Mouse (Mus musculus): Measurements from ENCODE around the gene Agr3. TPM values are rescaled to one million over a fixed set of nuclear protein-coding genes. Genes with fewer than 3 reads are reported as not detected.

Agr3 gene
- not detected in 2 replicates for polyA plus RNA-seq (2012; rRNA removed)

GRCm38 (mm10) chr12:35925402-35925801 is at the start of gene Agr3:
TSS of gene Agr3 (plus strand) at chr12:35925620.

GRCm38 (mm10) chr12:35992711-35993110 is 67.3 kb downstream of the Agr3 start, which contains the start of gene Agr2:
TSS of gene Agr2 (plus strand) at chr12:35992907.

Other genes starting within 250 kb of the Agr3 start
- gene Agr2, start 67.3 kb downstream of the Agr3 start, polyA plus RNA-seq (2012; rRNA removed) = 252 and 270 TPM in 2 replicates
- 225 and 530 TPM in 2 replicates for gene Tspan13, start 116.9 kb downstream of the Agr3 start, polyA plus RNA-seq (2012; rRNA removed)
- 2.0 and 2.7 TPM in 2 replicates for gene Ankmy2, start 231.5 kb downstream of the Agr3 start, polyA plus RNA-seq (2012; rRNA removed)
- gene Bzw2, start 232.5 kb downstream of the Agr3 start, polyA plus RNA-seq (2012; rRNA removed) = 2.5 and 3.2 TPM in 2 replicates